Mouse (Mus musculus): ENCODE results near the gene Dlgap1.
A peak's percentile ranks its signal among the peaks of the same experiment; 100 is the strongest.

The Dlgap1 gene

GRCm38 (mm10) chr17:70622493-70622892 lies 653.6 kb downstream of the Dlgap1 start:
- no peak for DNase-seq (ENCODE audit: low read depth, low spot score)

GRCm38 (mm10) chr17:70626396-70626795 lies 657.5 kb downstream of the Dlgap1 start:
- DNase-seq (ENCODE audit: low read depth, low spot score) = no peak

- DNase-seq (ENCODE audit: low read depth, low spot score) = no peak
Observed at GRCm38 (mm10) chr17:70626925-70627324, 658.1 kb downstream of the Dlgap1 start.

- no peak for DNase-seq (ENCODE audit: low read depth, low spot score)
Observed at GRCm38 (mm10) chr17:70629653-70630378, 660.9 kb downstream of the Dlgap1 start.

GRCm38 (mm10) chr17:70633181-70633944 lies 664.5 kb downstream of the Dlgap1 start:
- DNase-seq (ENCODE audit: low read depth, low spot score) = peak; percentile 63

- DNase-seq (ENCODE audit: low read depth, low spot score) = no peak
Observed at GRCm38 (mm10) chr17:70643211-70643610, 674.3 kb downstream of the Dlgap1 start.

GRCm38 (mm10) chr17:70646641-70647040 lies 677.8 kb downstream of the Dlgap1 start:
- DNase-seq (ENCODE audit: low read depth, low spot score) = no peak

- no peak for DNase-seq (ENCODE audit: low read depth, low spot score)
Observed at GRCm38 (mm10) chr17:70661382-70661781, 692.5 kb downstream of the Dlgap1 start.

- DNase-seq (ENCODE audit: low read depth, low spot score) = no peak
Observed at GRCm38 (mm10) chr17:70663992-70664391, 695.1 kb downstream of the Dlgap1 start.

- DNase-seq (ENCODE audit: low read depth, low spot score) = no peak
Observed at GRCm38 (mm10) chr17:70664484-70665040, 695.7 kb downstream of the Dlgap1 start.

GRCm38 (mm10) chr17:70673985-70674384 lies 705.1 kb downstream of the Dlgap1 start:
- no peak for DNase-seq (ENCODE audit: low read depth, low spot score)

GRCm38 (mm10) chr17:70676522-70676921 lies 707.6 kb downstream of the Dlgap1 start:
- no peak for DNase-seq (ENCODE audit: low read depth, low spot score)

GRCm38 (mm10) chr17:70683561-70684167 lies 714.8 kb downstream of the Dlgap1 start:
- DNase-seq (ENCODE audit: low read depth, low spot score) = peak; percentile 82

- DNase-seq (ENCODE audit: low read depth, low spot score) = no peak
Observed at GRCm38 (mm10) chr17:70690174-70690573, 721.3 kb downstream of the Dlgap1 start.

- DNase-seq (ENCODE audit: low read depth, low spot score) = no peak
Observed at GRCm38 (mm10) chr17:70690598-70690997, 721.7 kb downstream of the Dlgap1 start.

- peak; percentile 86 for DNase-seq (ENCODE audit: low read depth, low spot score)
Observed at GRCm38 (mm10) chr17:70706976-70707818, 738.3 kb downstream of the Dlgap1 start.

GRCm38 (mm10) chr17:70707819-70708140 lies 738.9 kb downstream of the Dlgap1 start:
- no peak for DNase-seq (ENCODE audit: low read depth, low spot score)

- DNase-seq (ENCODE audit: low read depth, low spot score) = no peak
Observed at GRCm38 (mm10) chr17:70709545-70709944, 740.7 kb downstream of the Dlgap1 start.

- no peak for DNase-seq (ENCODE audit: low read depth, low spot score)
Observed at GRCm38 (mm10) chr17:70713470-70713869, 744.6 kb downstream of the Dlgap1 start.

- DNase-seq (ENCODE audit: low read depth, low spot score) = no peak
Observed at GRCm38 (mm10) chr17:70719684-70720324, 750.9 kb downstream of the Dlgap1 start.

- peak; percentile 25 for DNase-seq (ENCODE audit: low read depth, low spot score)
Observed at GRCm38 (mm10) chr17:70720766-70721165, 751.9 kb downstream of the Dlgap1 start.
